In the genomic region with DNA sequence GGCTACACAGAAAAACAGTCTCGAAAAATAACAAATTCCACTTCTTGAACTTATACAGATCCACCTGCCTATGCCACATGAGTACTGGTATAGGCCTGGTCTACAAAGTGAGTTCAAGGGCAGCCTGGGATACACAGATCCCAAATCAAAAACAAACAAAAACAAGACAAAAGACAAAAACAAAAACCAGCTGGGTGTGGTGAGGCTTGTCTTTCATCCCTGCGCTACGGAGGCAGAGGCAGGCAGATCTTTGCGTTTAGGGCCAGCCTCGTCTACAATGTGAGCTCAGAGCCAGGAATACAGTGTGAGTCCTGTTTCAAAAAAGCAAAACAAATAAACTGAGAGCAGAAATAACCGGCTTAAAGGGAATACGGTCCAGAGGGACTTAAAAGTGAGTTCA, we compare ENCODE assay signal across 8 mouse cellular contexts. TPM values are rescaled to one million over a fixed set of nuclear protein-coding genes. Genes with fewer than 3 reads are reported as not detected.
DNase-seq lines count a peak whose midpoint lies in the region; ATAC-seq and TF ChIP-seq lines count a peak whose summit lies in the region.

No protein-coding gene starts in this region.

- TF ChIP-seq CTCF in ES-Bruce4 (IDR thresholded peaks at IDR 0.05; ENCODE audit: low read depth, low read length), result no peak
- TF ChIP-seq CTCF in liver, postnatal 0 days (IDR thresholded peaks at IDR 0.05; ENCODE audit: low read depth), result no peak

- H3K9ac ChIP-seq in heart, embryonic 11.5 days (ENCODE audit: low read depth, low read length), result peak overlapping the region; percentile 62
- peak overlapping the region; percentile 44 for H3K9ac ChIP-seq in ES-Bruce4 (ENCODE audit: low read depth, poor library complexity, severe bottlenecking)
- peak overlapping the region; percentile 54 for H3K9ac ChIP-seq in forebrain, embryonic 14.5 days (ENCODE audit: low read length)
- peak overlapping the region; percentile 97; the same call in 1 of the 2 replicates for H3K9ac ChIP-seq in liver, postnatal 0 days (replicated peaks)

- no peak for DNase-seq in heart, adult 11 months
- DNase-seq in forebrain, embryonic 14.5 days (ENCODE audit: low spot score), result no peak
- DNase-seq in liver, postnatal 0 days, result no peak
- no peak for DNase-seq in embryo, embryonic 10.5 days (ENCODE audit: low spot score)
- no peak for DNase-seq in right cerebral cortex, adult 18-20 months
- no peak for DNase-seq in embryo, embryonic 11 days

- H3K9me3 ChIP-seq in heart, embryonic 11.5 days (replicated peaks; ENCODE audit: control insufficient read depth, low read length), result no peaks in the 10 kb centered on the region
- no peaks in the 10 kb centered on the region for H3K9me3 ChIP-seq in ES-Bruce4 (replicated peaks; ENCODE audit: control insufficient read depth, insufficient read depth, low read length, poor library complexity, severe bottlenecking)
- H3K9me3 ChIP-seq in forebrain, embryonic 14.5 days (replicated peaks; ENCODE audit: control insufficient read depth, low read length), result no peaks in the 10 kb centered on the region
- H3K9me3 ChIP-seq in liver, postnatal 0 days (ENCODE audit: low read length), result no peaks in the 10 kb centered on the region

- WGBS in heart, embryonic 11.5 days (ENCODE audit: insufficient replicate concordance), result 60% methylated on average over 7 of the region's 7 CpGs
- WGBS in forebrain, embryonic 14.5 days, result 62% methylated on average over 7 of the region's 7 CpGs
- 57% methylated on average over 7 of the region's 7 CpGs for WGBS in liver, postnatal 0 days (ENCODE audit: insufficient replicate concordance)

- ATAC-seq in heart, embryonic 11.5 days (replicated peaks; ENCODE audit: insufficient number of reproducible peaks, low FRiP score, low TSS enrichment), result no peak
- ATAC-seq in forebrain, embryonic 14.5 days, result no peak; the same call in 1 of the 2 replicates
- ATAC-seq in liver, postnatal 0 days, result no peak

- H3K36me3 ChIP-seq in heart, embryonic 11.5 days (ENCODE audit: control insufficient read depth, insufficient read depth, low read length), result peaks cover 8% of the 10 kb centered on the region
- H3K36me3 ChIP-seq in ES-Bruce4 (ENCODE audit: control insufficient read depth, insufficient read depth, low read length, poor library complexity, severe bottlenecking), result peaks cover 5% of the 10 kb centered on the region; the same call in 1 of the 2 replicates
- peaks cover 25% of the 10 kb centered on the region for H3K36me3 ChIP-seq in forebrain, embryonic 14.5 days (ENCODE audit: control insufficient read depth, insufficient read depth, low read length)
- H3K36me3 ChIP-seq in liver, postnatal 0 days (replicated peaks; ENCODE audit: insufficient read depth, low read length), result peaks cover 25% of the 10 kb centered on the region

- H3K27ac ChIP-seq in heart, embryonic 11.5 days (ENCODE audit: low read depth, low read length), result peak overlapping the region; percentile 75
- peak overlapping the region; percentile 81 for H3K27ac ChIP-seq in ES-Bruce4 (ENCODE audit: insufficient read depth, low read length)
- 0 out of 2 replicates have a peak overlapping the region, but pooled peaks have one; percentile 40 for H3K27ac ChIP-seq in forebrain, embryonic 14.5 days (ENCODE audit: low read depth, low read length)
- H3K27ac ChIP-seq in liver, postnatal 0 days (ENCODE audit: low read depth), result peak overlapping the region; percentile 96

- H3K27me3 ChIP-seq in heart, embryonic 11.5 days (ENCODE audit: control insufficient read depth, insufficient read depth, low read length), result no peaks in the 10 kb centered on the region
- H3K27me3 ChIP-seq in ES-Bruce4 (ENCODE audit: control insufficient read depth, insufficient read depth, low read length, poor library complexity, severe bottlenecking), result no peaks in the 10 kb centered on the region
- H3K27me3 ChIP-seq in forebrain, embryonic 14.5 days (replicated peaks; ENCODE audit: control insufficient read depth, insufficient read depth, low read length), result no peaks in the 10 kb centered on the region
- H3K27me3 ChIP-seq in liver, postnatal 0 days (ENCODE audit: insufficient read depth, low read length), result no peaks in the 10 kb centered on the region

- H3K4me3 ChIP-seq in heart, embryonic 11.5 days (ENCODE audit: low read depth, low read length), result peak overlapping the region; percentile 81
- H3K4me3 ChIP-seq in ES-Bruce4 (ENCODE audit: low read depth, low read length), result peak overlapping the region; percentile 80
- H3K4me3 ChIP-seq in forebrain, embryonic 14.5 days (ENCODE audit: low read depth, low read length), result peak overlapping the region; percentile 81
- H3K4me3 ChIP-seq in liver, postnatal 0 days (ENCODE audit: low read depth, low read length), result peak overlapping the region; percentile 98

- TF ChIP-seq EP300 in ES-Bruce4 (IDR thresholded peaks at IDR 0.05; ENCODE audit: insufficient read depth, low read depth, low read length), result no peak
- TF ChIP-seq EP300 in liver, postnatal 0 days (IDR thresholded peaks at IDR 0.05; ENCODE audit: low read depth), result no peak

- H3K4me1 ChIP-seq in heart, embryonic 11.5 days (ENCODE audit: control insufficient read depth, insufficient read depth, low read length), result peaks cover 6% of the 10 kb centered on the region
- no peaks in the 10 kb centered on the region for H3K4me1 ChIP-seq in ES-Bruce4 (ENCODE audit: control insufficient read depth, insufficient read depth, low read length)
- peaks cover 16% of the 10 kb centered on the region for H3K4me1 ChIP-seq in forebrain, embryonic 14.5 days (ENCODE audit: control insufficient read depth, insufficient read depth, low read length)
- peaks cover 34% of the 10 kb centered on the region for H3K4me1 ChIP-seq in liver, postnatal 0 days (ENCODE audit: insufficient read depth)

- peak overlapping the region; percentile 75 for H3K4me2 ChIP-seq in heart, embryonic 11.5 days
- H3K4me2 ChIP-seq in forebrain, embryonic 14.5 days (ENCODE audit: low read length), result peak overlapping the region; percentile 62
- peak overlapping the region; percentile 85 for H3K4me2 ChIP-seq in liver, postnatal 0 days (ENCODE audit: low read depth, low read length)

- no peak for TF ChIP-seq POLR2A in ES-Bruce4 (IDR thresholded peaks at IDR 0.05; ENCODE audit: insufficient read depth, low read length)

RNA-seq across cellular contexts. Expression of a gene that starts 0.5 kb away (rescaled TPM):
- polyA plus RNA-seq in heart, embryonic 11.5 days (2014; fragmentation: Nextera tagmentation; extraction: Ambion mirVana), result 181 and 182 TPM in 2 replicates
- 39.9 and 50.8 TPM in 2 replicates for polyA plus RNA-seq in ES-Bruce4 (2011; ENCODE audit: insufficient read depth, insufficient read length, low read depth, missing spikeins)
- 389 and 423 TPM in 2 replicates for polyA plus RNA-seq in forebrain, embryonic 14.5 days (2014; fragmentation: Nextera tagmentation; extraction: Ambion mirVana)
- 150 and 157 TPM in 2 replicates for polyA plus RNA-seq in liver, postnatal 0 days (2015; fragmentation: Nextera tagmentation; extraction: Ambion mirVana)

RNA-seq across cellular contexts. Expression of a gene that starts 10.5 kb away (rescaled TPM):
- polyA plus RNA-seq in heart, embryonic 11.5 days (2014; fragmentation: Nextera tagmentation; extraction: Ambion mirVana), result 45.4 and 50.1 TPM in 2 replicates
- 49.4 and 54.7 TPM in 2 replicates for polyA plus RNA-seq in ES-Bruce4 (2011; ENCODE audit: insufficient read depth, insufficient read length, low read depth, missing spikeins)
- 66.1 and 75.8 TPM in 2 replicates for polyA plus RNA-seq in forebrain, embryonic 14.5 days (2014; fragmentation: Nextera tagmentation; extraction: Ambion mirVana)
- 15.0 and 15.6 TPM in 2 replicates for polyA plus RNA-seq in liver, postnatal 0 days (2015; fragmentation: Nextera tagmentation; extraction: Ambion mirVana)

RNA-seq across cellular contexts. Expression of a gene that starts 41.1 kb away (rescaled TPM):
- polyA plus RNA-seq in heart, embryonic 11.5 days (2014; fragmentation: Nextera tagmentation; extraction: Ambion mirVana), result 0.60 and 0.75 TPM in 2 replicates
- 0.43 TPM in 1 of 2 replicates, not detected in the other for polyA plus RNA-seq in ES-Bruce4 (2011; ENCODE audit: insufficient read depth, insufficient read length, low read depth, missing spikeins)
- polyA plus RNA-seq in forebrain, embryonic 14.5 days (2014; fragmentation: Nextera tagmentation; extraction: Ambion mirVana), result 0.94 and 0.95 TPM in 2 replicates
- polyA plus RNA-seq in liver, postnatal 0 days (2015; fragmentation: Nextera tagmentation; extraction: Ambion mirVana), result 6.2 and 7.1 TPM in 2 replicates

RNA-seq across cellular contexts. Expression of a gene that starts 41.2 kb away (rescaled TPM):
- polyA plus RNA-seq in heart, embryonic 11.5 days (2014; fragmentation: Nextera tagmentation; extraction: Ambion mirVana), result 0.10 and 0.21 TPM in 2 replicates
- 0.67 and 1.3 TPM in 2 replicates for polyA plus RNA-seq in ES-Bruce4 (2011; ENCODE audit: insufficient read depth, insufficient read length, low read depth, missing spikeins)
- polyA plus RNA-seq in forebrain, embryonic 14.5 days (2014; fragmentation: Nextera tagmentation; extraction: Ambion mirVana), result 0.22 TPM in 1 of 2 replicates, not detected in the other
- 4.5 and 6.2 TPM in 2 replicates for polyA plus RNA-seq in liver, postnatal 0 days (2015; fragmentation: Nextera tagmentation; extraction: Ambion mirVana)

Comparison
In these comparisons a context has a peak if more than half of its experiments do, and no peak if none do; other contexts are left out.
1. H3K27ac ChIP-seq: peak in every context shown above with its lines; median percentile 96 in liver, postnatal 0 days; 81 in ES-Bruce4; 75 in heart, embryonic 11.5 days; 40 in forebrain, embryonic 14.5 days.
2. H3K9ac ChIP-seq: peak in every context shown above with its lines; median percentile 97 in liver, postnatal 0 days; 62 in heart, embryonic 11.5 days; 54 in forebrain, embryonic 14.5 days; 44 in ES-Bruce4.